Mouse (Mus musculus) ES-E14 (cell line): ENCODE measurements around the gene Hsd17b3. TPM values are rescaled to one million over a fixed set of nuclear protein-coding genes. Genes with fewer than 3 reads are reported as not detected.

Experiments
- DNase-seq: peaks from one replicate; pipeline ENCODE4 v3.0.0-alpha.2; 2013; ENCODE audit warnings: low read depth, low spot score
- H3K27ac ChIP-seq: 2 replicates; pipeline ENCODE4 v1.5.1; 2012; ENCODE audit warnings: low read depth, mild to moderate bottlenecking, low read length, moderate library complexity, mixed read lengths; ENCODE audit not compliant: poor library complexity, insufficient read depth, severe bottlenecking
- H3K36me3 ChIP-seq: 2 replicates; pipeline ENCODE4 v1.6.1; 2012; ENCODE audit warnings: mild to moderate bottlenecking, low read length, moderate library complexity, mixed read lengths; ENCODE audit not compliant: control insufficient read depth, poor library complexity, insufficient read depth, severe bottlenecking
- H3K4me1 ChIP-seq, 2 experiments: fragments of 150-350 bp in 1 of 2; sonication (generic) in 1 of 2; 2 replicates each; pipeline ENCODE4 v1.6.1; 2012; ENCODE audit warnings: low read length in 2 of 2, mild to moderate bottlenecking in 1 of 2, mixed read lengths in 1 of 2; ENCODE audit not compliant: control insufficient read depth in 2 of 2, insufficient read depth in 2 of 2, poor library complexity in 1 of 2
- H3K4me3 ChIP-seq, 2 experiments: fragments of 150-350 bp in 1 of 2; sonication (generic) in 1 of 2; 2 replicates each; pipeline ENCODE4 v1.5.1; 2012; ENCODE audit warnings: low read length in 2 of 2, low read depth in 1 of 2, mild to moderate bottlenecking in 1 of 2, mixed read lengths in 1 of 2; ENCODE audit not compliant: insufficient read depth in 1 of 2, poor library complexity in 1 of 2, severe bottlenecking in 1 of 2
- H3K9ac ChIP-seq: 2 replicates; pipeline ENCODE4 v1.6.1; 2012; ENCODE audit warnings: low read depth, mild to moderate bottlenecking, low read length, mixed read lengths; ENCODE audit not compliant: poor library complexity, insufficient read depth, severe bottlenecking
- H3K9me3 ChIP-seq: fragments of 150-350 bp; sonication (generic); 2 replicates; pipeline ENCODE4 v1.6.1; 2012; ENCODE audit warnings: low read depth, mild to moderate bottlenecking, low read length; ENCODE audit not compliant: control insufficient read depth, insufficient read depth
- CHD2 ChIP-seq: IDR thresholded peaks from 2 replicates; pipeline ENCODE4 v1.6.1; 2014; ENCODE audit warnings: mild to moderate bottlenecking, low read depth, low read length, inconsistent platforms
- HCFC1 ChIP-seq: IDR thresholded peaks from 2 replicates; pipeline ENCODE4 v1.6.1; 2012; ENCODE audit warnings: low read length, inconsistent platforms, borderline replicate concordance; ENCODE audit not compliant: insufficient read depth
- MAFK ChIP-seq: IDR thresholded peaks from 2 replicates; pipeline ENCODE4 v1.6.1; 2014; ENCODE audit warnings: mild to moderate bottlenecking, low read depth, low read length, inconsistent platforms; ENCODE audit not compliant: insufficient read depth
- ZC3H11A ChIP-seq: IDR thresholded peaks from 2 replicates; pipeline ENCODE4 v1.6.1; 2012; ENCODE audit warnings: low read depth, mild to moderate bottlenecking, inconsistent platforms, low read length, borderline replicate concordance
- ZNF384 ChIP-seq: IDR thresholded peaks from 2 replicates; pipeline ENCODE4 v1.6.1; 2012; ENCODE audit warnings: low read depth, low read length, inconsistent platforms
- in situ Hi-C, 2 experiments: fragments of 600-800 bp; cut with MboI; formaldehyde crosslinking; loops; one replicate each; pipeline ENCODE4 v1.15.1; 2025; ENCODE audit warnings: low sequenced_read_pairs in 2 of 2, inconsistent platforms in 1 of 2; ENCODE audit not compliant: unreplicated experiment in 2 of 2
- total RNA-seq: library from RNA; depleted of rRNA; stranded (reverse); fragments of 300-350 nt; gene quantifications from 2 replicates; pipeline ENCODE4 v1.2.3, GENCODE M21; 2012

Hsd17b3 gene
- total RNA-seq, 1 experiment = 0.36 TPM

- peak; percentile 66 for DNase-seq
- H3K27ac ChIP-seq = no peak overlapping the region
- H3K9me3 ChIP-seq = no peaks in the 10 kb centered on the region
- in situ Hi-C loops = no loop called here
- TF ChIP-seq CHD2 = no peak
- TF ChIP-seq ZC3H11A = no peak
- TF ChIP-seq HCFC1 = no peak
- no peak for TF ChIP-seq MAFK
- TF ChIP-seq ZNF384 = no peak
- H3K4me1 ChIP-seq = no peaks in the 10 kb centered on the region
- H3K4me3 ChIP-seq = no peak overlapping the region
- no peak overlapping the region for H3K9ac ChIP-seq
- no peaks in the 10 kb centered on the region for H3K36me3 ChIP-seq
Measured at GRCm38 (mm10) chr13:64098992-64099391, 10.0 kb upstream of the Hsd17b3 start.

- no peak for TF ChIP-seq MAFK
- TF ChIP-seq ZC3H11A = peak; percentile 71; the same call in 1 of the 2 replicates
- TF ChIP-seq ZNF384 = no peak
- no peak for TF ChIP-seq HCFC1
- TF ChIP-seq CHD2 = no peak
- H3K27ac ChIP-seq = no peak overlapping the region
- no peak overlapping the region for H3K9ac ChIP-seq
- H3K4me3 ChIP-seq = no peak overlapping the region
- no peaks in the 10 kb centered on the region for H3K9me3 ChIP-seq
- no peaks in the 10 kb centered on the region for H3K4me1 ChIP-seq
- no peaks in the 10 kb centered on the region for H3K36me3 ChIP-seq
- DNase-seq = peak; percentile 75
- in situ Hi-C loops = no loop called here
Measured at GRCm38 (mm10) chr13:64093341-64093740, 4.3 kb upstream of the Hsd17b3 start.

- H3K9me3 ChIP-seq = no peaks in the 10 kb centered on the region
- TF ChIP-seq MAFK (no peak), ZC3H11A (no peak), CHD2 (no peak), ZNF384 (no peak), HCFC1 (no peak)
- H3K4me1 ChIP-seq = no peaks in the 10 kb centered on the region
- H3K9ac ChIP-seq = no peak overlapping the region
- H3K36me3 ChIP-seq = no peaks in the 10 kb centered on the region
- no peak overlapping the region for H3K27ac ChIP-seq
- H3K4me3 ChIP-seq = no peak overlapping the region
- no peak for DNase-seq
- in situ Hi-C loops = no loop called here
Measured at GRCm38 (mm10) chr13:64092752-64093151, 3.7 kb upstream of the Hsd17b3 start.

- no peaks in the 10 kb centered on the region for H3K9me3 ChIP-seq
- in situ Hi-C loops = no loop called here
- DNase-seq = no peak
- H3K9ac ChIP-seq = no peak overlapping the region
- no peak overlapping the region for H3K4me3 ChIP-seq
- no peaks in the 10 kb centered on the region for H3K36me3 ChIP-seq
- H3K4me1 ChIP-seq = no peaks in the 10 kb centered on the region
- H3K27ac ChIP-seq = no peak overlapping the region
- TF ChIP-seq HCFC1 = no peak
- TF ChIP-seq ZC3H11A = no peak
- TF ChIP-seq CHD2 = no peak
- no peak for TF ChIP-seq MAFK
- no peak for TF ChIP-seq ZNF384
Measured at GRCm38 (mm10) chr13:64092141-64092540, 3.1 kb upstream of the Hsd17b3 start.

GRCm38 (mm10) chr13:64091006-64091405 lies 2.0 kb upstream of the Hsd17b3 start:
- H3K4me1 ChIP-seq = no peaks in the 10 kb centered on the region
- TF ChIP-seq ZNF384 (no peak), HCFC1 (no peak), MAFK (no peak), ZC3H11A (no peak), CHD2 (no peak)
- in situ Hi-C loops = no loop called here

More at GRCm38 (mm10) chr13:64091006-64091405, 2.0 kb upstream of the Hsd17b3 start:
- H3K27ac ChIP-seq = no peak overlapping the region
- H3K36me3 ChIP-seq = no peaks in the 10 kb centered on the region
- no peaks in the 10 kb centered on the region for H3K9me3 ChIP-seq
- no peak for DNase-seq
- H3K9ac ChIP-seq = no peak overlapping the region
- no peak overlapping the region for H3K4me3 ChIP-seq
